Mouse (Mus musculus) 3T3-L1 (cell line): Measurements from ENCODE around the gene Sar1a.

Experiments used
- DNase-seq: peaks from one replicate; pipeline ENCODE4 v3.0.0-alpha.2; 2015; ENCODE audit warnings: low read depth, low spot score

Gene Sar1a

DNA sequence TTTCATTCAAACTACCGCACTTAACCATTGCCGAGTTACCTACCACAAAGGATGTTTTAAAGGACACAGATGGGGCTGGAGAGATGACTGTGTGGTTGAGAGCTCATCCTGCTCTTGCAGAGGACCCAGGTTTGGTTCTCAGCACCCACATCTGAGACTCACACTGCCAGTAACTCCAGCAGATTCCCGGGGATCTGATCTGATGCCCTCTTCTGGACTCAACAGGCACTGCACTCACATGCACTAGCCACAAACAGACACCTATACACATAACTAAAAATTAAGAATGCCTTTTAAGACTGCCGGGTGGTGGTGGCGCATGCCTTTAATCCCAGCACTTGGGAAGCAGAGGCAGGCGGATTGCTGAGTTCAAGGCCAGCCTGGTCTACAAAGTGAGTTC, 50.1 kb downstream of the Sar1a start:
- DNase-seq: no peak

DNA sequence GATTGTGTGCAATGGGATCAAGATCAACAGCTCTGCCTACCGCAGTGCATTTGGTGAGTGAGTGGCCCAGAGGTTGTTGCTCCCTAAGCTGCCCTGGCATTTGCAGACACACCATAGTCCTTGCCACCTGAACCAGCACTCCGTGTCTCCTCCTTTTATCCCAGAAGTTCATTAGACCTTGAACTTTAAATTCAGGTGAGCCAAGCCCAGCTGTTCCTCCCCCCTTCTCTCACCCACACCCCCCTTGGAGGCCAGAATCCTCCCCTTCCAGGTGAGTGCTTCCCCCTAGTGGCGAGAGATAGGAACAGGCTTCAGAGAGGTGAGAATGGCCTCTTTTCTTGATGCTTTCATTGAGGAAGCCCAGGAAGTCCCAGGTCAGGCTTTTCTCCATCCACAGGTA, 54.3 kb downstream of the Sar1a start:
- DNase-seq: peak; percentile 63

DNA sequence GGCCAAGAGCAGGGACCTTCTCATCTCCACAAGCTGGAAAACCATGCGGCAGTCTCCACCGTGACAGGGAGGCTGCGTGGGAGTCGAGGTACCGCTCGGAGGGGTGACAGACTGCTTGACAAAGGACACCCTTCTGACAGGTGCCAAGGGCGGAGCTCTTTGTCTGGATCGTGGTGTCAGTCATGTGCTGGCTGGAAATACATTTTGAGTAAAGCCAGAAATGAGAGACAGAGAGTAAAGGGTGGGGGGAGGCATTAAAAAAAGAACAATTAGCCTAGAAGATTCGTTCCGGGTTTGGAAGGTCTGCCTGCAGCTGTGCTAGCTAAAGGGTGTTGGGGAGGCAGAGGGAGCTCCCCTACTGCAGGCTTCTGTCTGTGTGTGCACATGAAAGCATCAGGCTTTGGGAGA, 56.6 kb downstream of the Sar1a start:
- DNase-seq: no peak

DNA sequence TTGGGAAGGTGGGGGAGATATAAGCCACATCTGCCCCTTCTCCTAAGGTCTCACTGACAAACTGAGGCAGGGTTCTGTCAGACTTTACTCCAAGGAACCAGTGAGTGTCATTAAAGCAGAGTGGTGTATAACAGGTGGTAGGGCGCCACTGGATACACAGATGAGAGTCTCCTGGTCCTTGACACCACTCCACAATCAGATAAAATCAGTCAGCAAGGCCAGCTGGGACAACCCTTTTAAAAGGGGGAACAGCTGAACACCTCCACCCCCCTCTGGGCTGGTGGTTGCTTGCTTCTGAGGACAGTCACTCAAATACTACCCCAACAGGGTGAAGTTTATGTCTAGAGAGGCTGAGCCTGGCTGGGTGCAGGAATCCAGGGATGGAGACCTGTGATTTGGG, 57.4 kb downstream of the Sar1a start:
- no peak for DNase-seq

DNA sequence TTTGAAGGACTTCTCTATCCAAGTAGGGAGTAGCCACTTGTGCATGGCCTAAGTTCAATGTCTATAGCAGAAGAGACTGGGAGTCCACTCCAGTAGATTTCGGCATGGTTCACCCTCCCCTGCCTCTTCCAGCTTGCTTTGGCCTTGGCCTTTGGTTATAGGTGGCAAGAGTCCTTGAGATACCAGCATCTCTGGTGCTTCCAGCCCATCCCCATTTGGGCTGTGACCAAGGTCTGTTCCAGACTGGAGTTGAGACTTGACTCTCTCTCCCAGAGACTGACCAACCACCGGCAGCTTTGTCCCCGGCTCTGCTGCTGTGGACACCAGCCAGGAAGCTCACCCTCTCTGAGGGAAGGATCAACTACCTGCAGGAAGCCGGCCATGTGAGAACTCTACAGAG, 58.0 kb downstream of the Sar1a start:
- DNase-seq: no peak

DNA sequence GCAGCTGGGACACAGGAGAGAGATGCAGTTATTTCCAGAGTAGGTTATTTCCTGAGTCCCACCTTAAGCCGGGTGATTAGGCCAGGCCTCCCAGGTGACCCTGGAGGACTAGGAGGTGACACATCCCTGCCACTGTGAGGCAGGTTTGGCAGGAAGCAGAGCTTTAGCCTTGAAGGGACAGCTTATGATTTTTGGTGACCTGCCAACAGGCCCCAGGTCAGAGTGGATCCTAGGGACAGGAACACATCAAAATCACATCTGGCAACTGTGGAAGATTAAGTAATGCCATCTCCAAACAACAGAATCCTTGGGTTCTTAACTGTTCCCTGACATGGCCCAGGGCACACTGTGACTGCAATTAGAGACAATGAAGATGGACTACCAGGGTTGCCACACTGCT, 61.2 kb downstream of the Sar1a start:
- no peak for DNase-seq

GRCm38 (mm10) chr10:61741873-61742272, 61.8 kb downstream of the Sar1a start:
- DNase-seq: peak; percentile 14

DNA sequence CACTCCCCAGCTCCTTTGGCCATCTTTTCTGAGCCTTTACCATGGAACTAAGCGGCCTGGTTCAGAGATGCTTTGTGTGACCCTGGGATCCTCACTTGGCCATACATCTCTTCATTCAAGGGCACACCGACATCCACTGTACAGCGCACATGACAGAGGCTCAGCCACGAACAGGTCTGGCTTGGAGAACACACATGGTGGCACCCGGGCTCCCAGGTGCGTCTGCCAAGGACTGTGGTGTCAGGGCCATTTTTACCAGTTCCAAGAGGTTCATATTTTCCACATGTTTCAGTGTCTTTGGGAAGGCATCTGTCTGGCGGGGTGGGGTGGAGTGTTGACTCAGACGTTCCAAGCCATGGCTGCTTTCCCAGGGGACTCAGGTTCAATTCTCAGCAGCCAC, 62.2 kb downstream of the Sar1a start:
- DNase-seq: no peak
